Mouse (Mus musculus) hindbrain, embryonic 11.5 days (tissue): ENCODE measurements around the gene Uggt1. TPM values are rescaled to one million over a fixed set of nuclear protein-coding genes. Genes with fewer than 3 reads are reported as not detected.

Source experiments
- ATAC-seq: fragments of 200-750 bp; cut with Nextera tagmentation; 2 replicates; pipeline ENCODE4 v1.8.0; 2017; ENCODE audit warnings: mild to moderate bottlenecking, moderate TSS enrichment, moderate library complexity; ENCODE audit not compliant: low FRiP score
- DNase-seq: peaks from one replicate; pipeline ENCODE4 v3.0.0-alpha.2; 2015; ENCODE audit warnings: low spot score
- H3K27ac ChIP-seq: fragments of 300-500 bp; sonication (generic); 2 replicates; pipeline ENCODE4 v1.5.1; 2014; ENCODE audit warnings: mild to moderate bottlenecking, low read depth, low read length
- H3K27me3 ChIP-seq: fragments of 300-500 bp; sonication (generic); 2 replicates; pipeline ENCODE4 v1.6.1; 2014; ENCODE audit warnings: mild to moderate bottlenecking, low read length, moderate library complexity, mixed read lengths; ENCODE audit not compliant: control insufficient read depth, insufficient read depth
- H3K36me3 ChIP-seq: fragments of 300-500 bp; sonication (generic); 2 replicates; pipeline ENCODE4 v1.6.1; 2014; ENCODE audit warnings: mild to moderate bottlenecking, low read length, moderate library complexity, mixed read lengths; ENCODE audit not compliant: control insufficient read depth, insufficient read depth
- H3K4me1 ChIP-seq: fragments of 300-500 bp; sonication (generic); replicated peaks from 2 replicates; pipeline ENCODE4 v1.6.1; 2014; ENCODE audit warnings: low read length, mixed read lengths; ENCODE audit not compliant: control insufficient read depth, insufficient read depth
- H3K4me2 ChIP-seq: fragments of 300-500 bp; sonication (generic); replicated peaks from 2 replicates; pipeline ENCODE4 v1.6.1; 2014; ENCODE audit warnings: mild to moderate bottlenecking, low read depth, low read length
- H3K4me3 ChIP-seq: fragments of 300-500 bp; sonication (generic); 2 replicates; pipeline ENCODE4 v1.5.1; 2014; ENCODE audit warnings: low read depth, low read length
- H3K9ac ChIP-seq: fragments of 300-500 bp; sonication (generic); 2 replicates; pipeline ENCODE4 v1.6.1; 2014; ENCODE audit warnings: low read depth, low read length
- H3K9me3 ChIP-seq: fragments of 300-500 bp; sonication (generic); 2 replicates; pipeline ENCODE4 v1.6.1; 2016; ENCODE audit warnings: low read length; ENCODE audit not compliant: control insufficient read depth
- WGBS: fragments of 180-500 bp; shearing (Covaris S2); extraction: QIAGEN DNeasy Blood & Tissue Kit; methylation state at CpG from one replicate; pipeline ENCODE4 v1.1.7; 2014; 5-methylcytosine and 5-hydroxymethylcytosine counted together
- polyA plus RNA-seq: library from polyadenylated mRNA; unstranded; fragments of >200 nt; fragmentation: Nextera tagmentation; extraction: Ambion mirVana; gene quantifications from 2 replicates; pipeline ENCODE4 v1.2.1, GENCODE M21; 2014

The Uggt1 gene
- polyA plus RNA-seq, 1 experiment from 2014 or later: 97.6 TPM

- ATAC-seq (no peak), DNase-seq (no peak)
- H3K9me3 ChIP-seq: no peaks in the 10 kb centered on the region
- whole genome bisulfite sequencing: 38% methylated on average over 9 of the region's 9 CpGs
- H3K36me3 ChIP-seq: no peaks in the 10 kb centered on the region
- no peak overlapping the region for H3K27ac ChIP-seq
- H3K4me3 ChIP-seq: no peak overlapping the region
- H3K27me3 ChIP-seq: peaks cover 7% of the 10 kb centered on the region; the same call in 1 of the 2 replicates
- 0 out of 2 replicates have a peak, but pooled peaks cover 2% of the 10 kb centered on the region for H3K4me1 ChIP-seq
- H3K4me2 ChIP-seq: no peak overlapping the region
- no peak overlapping the region for H3K9ac ChIP-seq
Measured at GRCm38 (mm10) chr1:36273288-36273687, 28.8 kb upstream of the Uggt1 start.

- H3K4me1 ChIP-seq: 0 out of 2 replicates have a peak, but pooled peaks cover 2% of the 10 kb centered on the region
- H3K27me3 ChIP-seq: peaks cover 7% of the 10 kb centered on the region; the same call in 1 of the 2 replicates
- H3K9me3 ChIP-seq: no peaks in the 10 kb centered on the region
- no peak overlapping the region for H3K4me3 ChIP-seq
- no peak for DNase-seq
- ATAC-seq: no peak; the same call in 1 of the 2 replicates
- H3K36me3 ChIP-seq: no peaks in the 10 kb centered on the region
- no peak overlapping the region for H3K4me2 ChIP-seq
- H3K9ac ChIP-seq: no peak overlapping the region
- WGBS: 86% methylated on average over 5 of the region's 5 CpGs
- H3K27ac ChIP-seq: no peak overlapping the region
Measured at GRCm38 (mm10) chr1:36272546-36272945, 28.0 kb upstream of the Uggt1 start.

GRCm38 (mm10) chr1:36271516-36272230 lies 27.2 kb upstream of the Uggt1 start:
- H3K4me1 ChIP-seq: 0 out of 2 replicates have a peak, but pooled peaks cover 2% of the 10 kb centered on the region
- 76% methylated on average over 8 of the region's 8 CpGs for WGBS
- ATAC-seq: peak; percentile 44; the same call in 1 of the 2 replicates
- H3K4me3 ChIP-seq: no peak overlapping the region
- no peak for DNase-seq
- H3K9ac ChIP-seq: no peak overlapping the region
- peaks cover 7% of the 10 kb centered on the region; the same call in 1 of the 2 replicates for H3K27me3 ChIP-seq
- no peak overlapping the region for H3K4me2 ChIP-seq
- no peaks in the 10 kb centered on the region for H3K9me3 ChIP-seq
- H3K36me3 ChIP-seq: no peaks in the 10 kb centered on the region
- no peak overlapping the region for H3K27ac ChIP-seq

- Histone ChIP-seq H3K9me3 (no peaks in the 10 kb centered on the region), H3K4me1 (0 out of 2 replicates have a peak, but pooled peaks cover 2% of the 10 kb centered on the region), H3K4me3 (no peak overlapping the region), H3K4me2 (no peak overlapping the region), H3K27me3 (peaks cover 7% of the 10 kb centered on the region; the same call in 1 of the 2 replicates), H3K36me3 (no peaks in the 10 kb centered on the region), H3K9ac (no peak overlapping the region), H3K27ac (no peak overlapping the region)
- DNase-seq (no peak), ATAC-seq (no peak)
- WGBS: 53% methylated on average over 3 of the region's 3 CpGs
Measured at GRCm38 (mm10) chr1:36270666-36271065, 26.1 kb upstream of the Uggt1 start.

GRCm38 (mm10) chr1:36269121-36269795 lies 24.7 kb upstream of the Uggt1 start:
- no peak overlapping the region for H3K27ac ChIP-seq
- no peaks in the 10 kb centered on the region for H3K9me3 ChIP-seq
- ATAC-seq (no peak), DNase-seq (no peak)
- no peak overlapping the region for H3K9ac ChIP-seq
- 0 out of 2 replicates have a peak overlapping the region, but pooled peaks have one; percentile 8 for H3K4me3 ChIP-seq
- peak overlapping the region; percentile 28; the same call in 1 of the 2 replicates for H3K4me2 ChIP-seq
- H3K4me1 ChIP-seq: 0 out of 2 replicates have a peak, but pooled peaks cover 2% of the 10 kb centered on the region
- H3K27me3 ChIP-seq: peaks cover 7% of the 10 kb centered on the region; the same call in 1 of the 2 replicates
- WGBS: 41% methylated on average over 51 of the region's 54 CpGs
- H3K36me3 ChIP-seq: no peaks in the 10 kb centered on the region

GRCm38 (mm10) chr1:36267595-36267994 lies 23.1 kb upstream of the Uggt1 start:
- WGBS: 93% methylated on average over 3 of the region's 3 CpGs
- Histone ChIP-seq H3K9me3 (no peaks in the 10 kb centered on the region), H3K27ac (no peak overlapping the region), H3K27me3 (peaks cover 7% of the 10 kb centered on the region; the same call in 1 of the 2 replicates), H3K4me1 (no peaks in the 10 kb centered on the region), H3K9ac (no peak overlapping the region), H3K4me3 (no peak overlapping the region), H3K4me2 (no peak overlapping the region), H3K36me3 (no peaks in the 10 kb centered on the region)
- ATAC-seq: no peak
- no peak for DNase-seq

- H3K27me3 ChIP-seq: peaks cover 7% of the 10 kb centered on the region; the same call in 1 of the 2 replicates
- H3K4me3 ChIP-seq: no peak overlapping the region
- no peaks in the 10 kb centered on the region for H3K4me1 ChIP-seq
- no peak overlapping the region for H3K9ac ChIP-seq
- H3K4me2 ChIP-seq: no peak overlapping the region
- H3K9me3 ChIP-seq: no peaks in the 10 kb centered on the region
- 89% methylated on average over 6 of the region's 6 CpGs for WGBS
- DNase-seq: no peak
- H3K27ac ChIP-seq: no peak overlapping the region
- H3K36me3 ChIP-seq: no peaks in the 10 kb centered on the region
- no peak for ATAC-seq
Measured at GRCm38 (mm10) chr1:36266293-36266692, 21.8 kb upstream of the Uggt1 start.

- Histone ChIP-seq H3K9ac (no peak overlapping the region), H3K36me3 (no peaks in the 10 kb centered on the region), H3K27ac (no peak overlapping the region), H3K4me2 (no peak overlapping the region), H3K4me1 (no peaks in the 10 kb centered on the region), H3K4me3 (no peak overlapping the region), H3K27me3 (no peaks in the 10 kb centered on the region), H3K9me3 (no peaks in the 10 kb centered on the region)
- ATAC-seq: no peak
- DNase-seq: no peak
- WGBS: 76% methylated on average over 13 of the region's 13 CpGs
Measured at GRCm38 (mm10) chr1:36263833-36264488, 19.4 kb upstream of the Uggt1 start.
